Mouse (Mus musculus) CH12.LX (cell line): ENCODE data around the gene Lrrc23. TPM values are rescaled to one million over a fixed set of nuclear protein-coding genes. Genes with fewer than 3 reads are reported as not detected.
"Not testable (repeated sequence)": the region's sequence is repeated elsewhere in the genome, so short reads cannot be mapped to it uniquely, and the experiment has no call there.

Experiments
- DNase-seq: peaks from one replicate; pipeline ENCODE4 v3.0.0-alpha.2; 2013; ENCODE audit errors: extremely low read depth
- H3K27ac ChIP-seq: 2 replicates; pipeline ENCODE4 v1.5.1; 2012; ENCODE audit warnings: low read depth, mild to moderate bottlenecking, control low read depth, moderate library complexity; ENCODE audit not compliant: insufficient read depth
- H3K27me3 ChIP-seq: replicated peaks from 2 replicates; pipeline ENCODE3; 2012; ENCODE audit warnings: inconsistent platforms
- H3K36me3 ChIP-seq, 2 experiments: replicated peaks in 1 of 2; 2 replicates each; pipeline versions ENCODE3 to v1.6.1; 2012; ENCODE audit warnings: inconsistent platforms in 1 of 2, low read length in 1 of 2, mild to moderate bottlenecking in 1 of 2, mixed read lengths in 1 of 2, moderate library complexity in 1 of 2; ENCODE audit not compliant: control insufficient read depth in 1 of 2, insufficient read depth in 1 of 2
- H3K4me1 ChIP-seq, 2 experiments: 2 replicates each; pipeline ENCODE4 v1.6.1; 2012; ENCODE audit warnings: inconsistent platforms in 1 of 2, moderate library complexity in 1 of 2; ENCODE audit not compliant: insufficient read depth in 2 of 2, control insufficient read depth in 1 of 2
- H3K4me2 ChIP-seq: 2 replicates; pipeline ENCODE4 v1.6.1; 2012; ENCODE audit warnings: low read depth, mild to moderate bottlenecking, control low read depth; ENCODE audit not compliant: poor library complexity, insufficient read depth, severe bottlenecking
- H3K4me3 ChIP-seq, 3 experiments: fragments of 150-350 bp in 1 of 3; sonication (generic) in 1 of 3; replicated peaks in 1 of 3; 2 replicates each; pipeline versions ENCODE3 to v1.5.1; 2011 to 2012; ENCODE audit warnings: low read depth in 2 of 3, low read length in 2 of 3, mild to moderate bottlenecking in 2 of 3, moderate library complexity in 2 of 3, control low read depth in 1 of 3, improper control_type of control experiment in 1 of 3, inconsistent platforms in 1 of 3, mixed read lengths in 1 of 3; ENCODE audit not compliant: poor library complexity in 1 of 3
- H3K79me2 ChIP-seq: replicated peaks from 2 replicates; pipeline ENCODE4 v1.6.1; 2012; ENCODE audit warnings: mild to moderate bottlenecking, moderate library complexity; ENCODE audit not compliant: control insufficient read depth, poor library complexity, insufficient read depth, severe bottlenecking; ENCODE audit errors: extremely low read depth
- H3K9ac ChIP-seq: 2 replicates; pipeline ENCODE4 v1.6.1; 2012; ENCODE audit warnings: low read depth, mild to moderate bottlenecking, control low read depth, moderate library complexity; ENCODE audit not compliant: insufficient read depth
- H3K9me3 ChIP-seq: replicated peaks from 2 replicates; pipeline ENCODE3; 2012; ENCODE audit warnings: low read length, inconsistent platforms, mixed read lengths
- BHLHE40 ChIP-seq: IDR thresholded peaks from 2 replicates; pipeline ENCODE4 v1.6.1; 2011; ENCODE audit warnings: mild to moderate bottlenecking, low read depth, low read length, improper control_type of control experiment
- CHD2 ChIP-seq: IDR thresholded peaks from 2 replicates; pipeline ENCODE4 v1.6.1; 2011; ENCODE audit warnings: low read length, improper control_type of control experiment
- CTCF ChIP-seq, 2 experiments: IDR thresholded peaks in 1 of 2; conservative IDR thresholded peaks in 1 of 2; 2 replicates each; pipeline ENCODE4 v1.5.1; 2011 to 2012; ENCODE audit warnings: low read depth in 2 of 2, low read length in 2 of 2, improper control_type of control experiment in 1 of 2, inconsistent platforms in 1 of 2, mild to moderate bottlenecking in 1 of 2, moderate library complexity in 1 of 2
- HCFC1 ChIP-seq: IDR thresholded peaks from 2 replicates; pipeline ENCODE4 v1.6.1; 2012; ENCODE audit warnings: low read depth, mild to moderate bottlenecking, inconsistent platforms, low read length, improper control_type of control experiment
- IRF4 ChIP-seq: IDR thresholded peaks from 2 replicates; pipeline ENCODE4 v1.6.1; 2014; ENCODE audit warnings: low read depth, mild to moderate bottlenecking, inconsistent platforms, low read length, improper control_type of control experiment
- JUND ChIP-seq: conservative IDR thresholded peaks from 2 replicates; pipeline ENCODE4 v1.6.1; 2011; ENCODE audit warnings: low read depth, low read length, improper control_type of control experiment
- KAT2A ChIP-seq: IDR thresholded peaks from 2 replicates; pipeline ENCODE4 v1.6.1; 2012; ENCODE audit warnings: low read length, improper control_type of control experiment, inconsistent platforms; ENCODE audit not compliant: insufficient replicate concordance
- MAFK ChIP-seq: IDR thresholded peaks from 2 replicates; pipeline ENCODE4 v1.6.1; 2011; ENCODE audit warnings: low read length, improper control_type of control experiment; ENCODE audit not compliant: insufficient replicate concordance
- MAZ ChIP-seq: IDR thresholded peaks from 2 replicates; pipeline ENCODE4 v1.6.1; 2012; ENCODE audit warnings: low read depth, mild to moderate bottlenecking, inconsistent platforms, low read length, improper control_type of control experiment, moderate library complexity
- MEF2A ChIP-seq: IDR thresholded peaks from 2 replicates; pipeline ENCODE4 v1.6.1; 2014; ENCODE audit warnings: low read depth, mild to moderate bottlenecking, inconsistent platforms, low read length, improper control_type of control experiment, borderline replicate concordance
- PAX5 ChIP-seq: IDR thresholded peaks from 2 replicates; pipeline ENCODE4 v1.6.1; 2012; ENCODE audit warnings: low read length, inconsistent platforms, mixed read lengths
- POLR2A ChIP-seq: IDR thresholded peaks from 2 replicates; pipeline ENCODE4 v1.6.1; 2011; ENCODE audit warnings: low read depth, mild to moderate bottlenecking, improper control_type of control experiment, low read length
- POLR2AphosphoS2 ChIP-seq: IDR thresholded peaks from 2 replicates; pipeline ENCODE4 v1.6.1; 2011; ENCODE audit warnings: low read depth, low read length, improper control_type of control experiment
- RAD21 ChIP-seq: IDR thresholded peaks from 2 replicates; pipeline ENCODE4 v1.6.1; 2011; ENCODE audit warnings: low read depth, mild to moderate bottlenecking, low read length, improper control_type of control experiment, moderate library complexity
- SMC3 ChIP-seq: IDR thresholded peaks from 2 replicates; pipeline ENCODE4 v1.6.1; 2011; ENCODE audit warnings: low read depth, low read length, improper control_type of control experiment
- TCF12 ChIP-seq: IDR thresholded peaks from 2 replicates; pipeline ENCODE4 v1.6.1; 2014; ENCODE audit warnings: low read depth, mild to moderate bottlenecking, inconsistent platforms, low read length, improper control_type of control experiment
- USF2 ChIP-seq: conservative IDR thresholded peaks from 2 replicates; pipeline ENCODE4 v1.6.1; 2011; ENCODE audit warnings: low read depth, low read length, improper control_type of control experiment
- ZKSCAN1 ChIP-seq: IDR thresholded peaks from 2 replicates; pipeline ENCODE4 v1.6.1; 2012; ENCODE audit warnings: low read depth, inconsistent platforms, low read length, improper control_type of control experiment, borderline replicate concordance
- ZMIZ1 ChIP-seq: IDR thresholded peaks from 2 replicates; pipeline ENCODE4 v1.6.1; 2012; ENCODE audit warnings: low read depth, mild to moderate bottlenecking, inconsistent platforms, low read length, improper control_type of control experiment
- ZNF384 ChIP-seq: IDR thresholded peaks from 2 replicates; pipeline ENCODE4 v1.6.1; 2012; ENCODE audit warnings: low read depth, low read length, improper control_type of control experiment, inconsistent platforms
- dilution Hi-C: fragments of 300-500 bp; cut with MboI; formaldehyde crosslinking; loops from 2 replicates; pipeline ENCODE4 v1.14.3; 2020; ENCODE audit warnings: low sequenced_read_pairs; ENCODE audit not compliant: extremely low pct_unique_long_range_greater_than_20kb, extremely low pct_ligation_motif_present
- in situ Hi-C: fragments of 300-500 bp; cut with MboI; formaldehyde crosslinking; loops from 3 replicates; pipeline ENCODE4 v1.14.3; 2019; ENCODE audit warnings: low sequenced_read_pairs, low pct_ligation_motif_present, low pct_unique_long_range_greater_than_20kb, mixed read lengths
- polyA plus RNA-seq: library from polyadenylated mRNA; unstranded; fragments of >175 nt; gene quantifications from 2 replicates; pipeline ENCODE4 v1.2.1, GENCODE M21; 2012; ENCODE audit warnings: low read depth; ENCODE audit not compliant: insufficient read length
- total RNA-seq, 2 experiments: library from RNA; depleted of rRNA; stranded (reverse); fragments of 300-350 nt in 1 of 2; fragments of >200 nt in 1 of 2; gene quantifications; 2 replicates each; pipeline ENCODE4 v1.2.3; 2012 to 2014

The Lrrc23 gene
- total and polyA plus RNA-seq, 3 experiments: 0.20 TPM; not detected in 2

DNA sequence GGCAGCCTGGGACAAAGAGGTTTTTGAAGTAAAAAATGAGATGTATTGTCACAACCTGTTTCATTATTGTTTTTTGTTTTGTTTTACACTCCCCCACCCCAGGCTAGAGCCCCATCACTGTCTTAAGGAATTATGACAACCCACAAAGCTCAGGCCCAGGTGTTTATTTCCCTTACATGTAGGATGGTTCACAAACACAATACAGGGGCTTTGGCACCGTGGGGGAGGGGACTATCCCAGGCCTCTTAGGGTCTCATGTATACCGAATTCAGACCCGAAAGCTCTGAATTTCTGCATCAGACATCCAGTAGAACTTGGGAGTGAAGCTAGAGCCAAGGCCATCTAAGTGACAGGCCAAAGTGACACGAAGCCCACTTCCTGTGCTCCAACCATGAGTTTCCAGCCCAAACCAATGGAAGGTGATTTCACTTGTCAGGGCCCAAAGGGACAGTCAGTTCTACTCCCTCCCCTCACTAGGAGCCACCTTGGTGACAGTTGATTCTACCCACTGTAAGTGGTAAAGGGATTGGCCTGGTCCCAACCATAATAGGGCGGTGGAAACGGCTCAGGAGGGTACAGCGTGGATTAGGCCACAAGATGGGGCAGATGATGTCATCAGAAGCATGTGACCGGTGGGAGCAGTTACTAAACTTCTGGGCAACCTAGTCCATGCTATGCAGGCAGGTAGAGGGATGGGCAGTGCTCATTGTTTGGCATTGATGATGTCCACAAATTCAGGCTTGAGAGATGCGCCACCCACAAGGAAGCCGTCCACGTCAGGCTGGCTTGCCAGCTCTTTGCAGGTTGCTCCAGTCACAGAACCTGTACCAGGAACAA, 31.3 kb upstream of the Lrrc23 start:
- H3K4me3 ChIP-seq, H3K9me3 ChIP-seq, dilution Hi-C loops, H3K27me3 ChIP-seq, DNase-seq, H3K27ac ChIP-seq, H3K9ac ChIP-seq, in situ Hi-C loops, H3K4me2 ChIP-seq: not testable (repeated sequence)
- peaks cover 32 to 66% of the 10 kb centered on the region in 2 experiments for H3K36me3 ChIP-seq
- peaks cover 5 to 48% of the 10 kb centered on the region in 2 experiments for H3K4me1 ChIP-seq
- H3K79me2 ChIP-seq: peaks cover 23% of the 10 kb centered on the region

DNA sequence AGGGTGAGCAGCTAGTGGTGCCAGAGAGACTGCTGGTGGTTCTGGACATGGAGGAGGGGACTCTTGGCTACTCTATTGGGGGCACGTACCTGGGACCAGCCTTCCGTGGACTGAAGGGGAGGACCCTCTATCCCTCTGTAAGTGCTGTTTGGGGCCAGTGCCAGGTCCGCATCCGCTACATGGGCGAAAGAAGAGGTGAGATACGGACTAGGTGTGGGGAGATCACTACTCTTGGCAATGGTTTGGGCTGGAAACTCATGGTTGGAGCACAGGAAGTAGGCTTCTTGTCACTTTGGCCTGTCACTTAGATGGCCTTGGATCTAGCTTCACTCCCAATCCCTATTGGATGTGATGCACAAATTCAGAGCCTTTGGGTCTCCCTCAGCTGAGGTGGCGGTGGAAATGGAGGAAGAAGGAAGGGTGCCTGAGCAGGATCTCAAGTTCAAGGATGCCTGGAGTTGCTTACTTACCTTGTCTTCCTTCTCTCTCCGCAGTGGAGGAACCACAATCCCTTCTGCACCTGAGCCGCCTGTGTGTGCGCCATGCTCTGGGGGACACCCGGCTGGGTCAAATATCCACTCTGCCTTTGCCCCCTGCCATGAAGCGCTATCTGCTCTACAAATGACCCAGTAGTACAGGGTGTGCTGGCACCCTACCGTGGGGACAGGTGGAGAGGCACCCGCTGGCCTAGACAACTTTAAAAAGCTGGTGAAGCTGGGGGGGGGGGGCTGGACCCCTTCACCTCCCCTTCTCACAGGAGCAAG, 30.4 kb upstream of the Lrrc23 start:
- peaks cover 23% of the 10 kb centered on the region for H3K79me2 ChIP-seq
- H3K4me1 ChIP-seq: peaks cover 5 to 54% of the 10 kb centered on the region in 2 experiments
- no peak overlapping the region for H3K9ac ChIP-seq
- dilution Hi-C loops (no loop called here), in situ Hi-C loops (no loop called here)
- no peak overlapping the region for H3K4me2 ChIP-seq
- peaks cover 24 to 58% of the 10 kb centered on the region in 2 experiments for H3K36me3 ChIP-seq
- no peaks in the 10 kb centered on the region for H3K9me3 ChIP-seq
- no peak overlapping the region for H3K4me3 ChIP-seq
- H3K27ac ChIP-seq: no peak overlapping the region
- TF ChIP-seq MAFK: no peak
- TF ChIP-seq HCFC1: no peak
- TF ChIP-seq POLR2AphosphoS2: peak; percentile 87
- peak; percentile 1; the same call in 1 of the 2 replicates for TF ChIP-seq ZMIZ1
- peak; percentile 33; the same call in 1 of the 2 replicates for TF ChIP-seq POLR2A
- no peaks in the 10 kb centered on the region for H3K27me3 ChIP-seq
- no peak for DNase-seq

DNA sequence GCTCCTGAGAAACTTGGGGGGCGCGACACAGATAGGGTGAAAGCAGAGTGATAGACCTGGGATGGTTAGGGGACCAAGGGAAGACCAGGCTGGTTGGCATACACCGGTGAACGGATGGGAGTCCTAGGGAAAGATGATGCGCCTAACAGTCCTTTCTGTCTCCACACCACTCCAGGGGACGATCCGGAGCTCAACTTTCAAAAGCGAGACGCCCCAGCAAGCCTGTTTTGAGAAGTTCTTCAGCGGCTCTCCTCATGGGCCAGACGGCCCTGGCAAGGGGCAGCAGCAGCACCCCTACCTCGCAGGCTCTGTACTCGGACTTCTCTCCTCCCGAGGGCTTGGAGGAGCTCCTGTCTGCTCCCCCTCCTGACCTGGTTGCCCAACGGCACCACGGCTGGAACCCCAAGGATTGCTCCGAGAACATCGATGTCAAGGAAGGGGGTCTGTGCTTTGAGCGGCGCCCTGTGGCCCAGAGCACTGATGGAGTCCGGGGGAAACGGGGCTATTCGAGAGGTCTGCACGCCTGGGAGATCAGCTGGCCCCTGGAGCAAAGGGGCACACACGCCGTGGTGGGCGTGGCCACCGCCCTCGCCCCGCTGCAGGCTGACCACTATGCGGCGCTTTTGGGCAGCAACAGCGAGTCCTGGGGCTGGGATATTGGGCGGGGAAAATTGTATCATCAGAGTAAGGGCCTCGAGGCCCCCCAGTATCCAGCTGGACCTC, 29.7 kb upstream of the Lrrc23 start:
- peak overlapping the region; percentile 62 for H3K9ac ChIP-seq
- in situ Hi-C loops: no loop called here
- H3K27ac ChIP-seq: peak overlapping the region; percentile 47
- H3K4me3 ChIP-seq: peak overlapping the region in 2 of 3 experiments; percentile 30 to 66
- H3K9me3 ChIP-seq: no peaks in the 10 kb centered on the region
- H3K4me2 ChIP-seq: peak overlapping the region; percentile 26
- H3K4me1 ChIP-seq: peaks cover 1 to 48% of the 10 kb centered on the region in 2 experiments
- H3K27me3 ChIP-seq: no peaks in the 10 kb centered on the region
- dilution Hi-C loops: no loop called here
- no peak for DNase-seq
- H3K79me2 ChIP-seq: peaks cover 23% of the 10 kb centered on the region
- peaks cover 23 to 52% of the 10 kb centered on the region in 2 experiments for H3K36me3 ChIP-seq
- TF ChIP-seq HCFC1 (peak; percentile 28; the same call in 1 of the 2 replicates), MAZ (peak; percentile 66; the same call in 1 of the 2 replicates), ZMIZ1 (peak; percentile 56; the same call in 1 of the 2 replicates), ZKSCAN1 (no peak), MAFK (no peak), KAT2A (no peak), CHD2 (0 out of 2 replicates have a peak, but pooled peaks have one; percentile 9), USF2 (no peak), PAX5 (no peak), MEF2A (peak; percentile 41; the same call in 1 of the 2 replicates), POLR2AphosphoS2 (peak; percentile 21), SMC3 (peak; percentile 37), BHLHE40 (peak; percentile 48; the same call in 1 of the 2 replicates), ZNF384 (no peak), CTCF (conservative IDR thresholded peaks at IDR 0.05 in 1 of 2, IDR thresholded peaks at IDR 0.05 in 1 of 2; ENCODE audit: low read depth in 2 of 2, low read length in 2 of 2) (peak in 1 of 2 experiments; percentile 68; a peak in 2 of 4 replicates), RAD21 (peak; percentile 32), TCF12 (peak; percentile 33; the same call in 1 of the 2 replicates), JUND (no peak), IRF4 (no peak)
